Mouse (Mus musculus) embryonic facial prominence, embryonic 11.5 days (tissue): ENCODE results near the gene Wrb. TPM values are rescaled to one million over a fixed set of nuclear protein-coding genes. Genes with fewer than 3 reads are reported as not detected.
"Not testable (repeated sequence)": the region's sequence is repeated elsewhere in the genome, so short reads cannot be mapped to it uniquely, and the experiment has no call there.

Experiments used
- ATAC-seq: fragments of 200-750 bp; cut with Nextera tagmentation; replicated peaks from 2 replicates; pipeline ENCODE4 v1.8.0; 2017; ENCODE audit warnings: low read depth; ENCODE audit not compliant: insufficient number of reproducible peaks, low FRiP score, low TSS enrichment
- DNase-seq: peaks from one replicate; pipeline ENCODE4 v3.0.0-alpha.2; 2015; ENCODE audit warnings: low spot score
- H3K27ac ChIP-seq: fragments of 300-500 bp; sonication (generic); replicated peaks from 2 replicates; pipeline ENCODE4 v1.5.1; 2014; ENCODE audit warnings: mild to moderate bottlenecking, low read depth, low read length, control low read depth
- H3K27me3 ChIP-seq: fragments of 300-500 bp; sonication (generic); 2 replicates; pipeline ENCODE4 v1.6.1; 2014; ENCODE audit warnings: mild to moderate bottlenecking, low read length, moderate library complexity, mixed read lengths; ENCODE audit not compliant: control insufficient read depth, insufficient read depth
- H3K36me3 ChIP-seq: fragments of 300-500 bp; sonication (generic); replicated peaks from 2 replicates; pipeline ENCODE4 v1.6.1; 2014; ENCODE audit warnings: low read depth, mild to moderate bottlenecking, low read length, moderate library complexity, mixed read lengths; ENCODE audit not compliant: control insufficient read depth, insufficient read depth
- H3K4me1 ChIP-seq: fragments of 300-500 bp; sonication (generic); 2 replicates; pipeline ENCODE4 v1.6.1; 2014; ENCODE audit warnings: low read length, mixed read lengths; ENCODE audit not compliant: control insufficient read depth, insufficient read depth
- H3K4me2 ChIP-seq: fragments of 300-500 bp; sonication (generic); 2 replicates; pipeline ENCODE4 v1.6.1; 2014; ENCODE audit warnings: low read depth, mild to moderate bottlenecking, control low read depth, low read length, moderate library complexity
- H3K4me3 ChIP-seq: fragments of 300-500 bp; sonication (generic); 2 replicates; pipeline ENCODE4 v1.5.1; 2014; ENCODE audit warnings: low read depth, low read length, control low read depth
- H3K9ac ChIP-seq: fragments of 300-500 bp; sonication (generic); replicated peaks from 2 replicates; pipeline ENCODE4 v1.6.1; 2014; ENCODE audit warnings: mild to moderate bottlenecking, control low read depth, low read length
- H3K9me3 ChIP-seq: fragments of 300-500 bp; sonication (generic); replicated peaks from 2 replicates; pipeline ENCODE4 v1.6.1; 2016; ENCODE audit warnings: mild to moderate bottlenecking, low read length, inconsistent platforms, mixed read lengths; ENCODE audit not compliant: control insufficient read depth
- WGBS: fragments of 180-500 bp; shearing (Covaris S2); extraction: QIAGEN DNeasy Blood & Tissue Kit; methylation state at CpG from one replicate; pipeline ENCODE4 v1.1.7; 2014; 5-methylcytosine and 5-hydroxymethylcytosine counted together
- polyA plus RNA-seq: library from polyadenylated mRNA; unstranded; fragments of >200 nt; fragmentation: Nextera tagmentation; extraction: Ambion mirVana; gene quantifications from 2 replicates; pipeline ENCODE4 v1.2.1, GENCODE M21; 2014

The Wrb gene
- 87.5 and 91.6 TPM in 2 replicates for polyA plus RNA-seq

DNA sequence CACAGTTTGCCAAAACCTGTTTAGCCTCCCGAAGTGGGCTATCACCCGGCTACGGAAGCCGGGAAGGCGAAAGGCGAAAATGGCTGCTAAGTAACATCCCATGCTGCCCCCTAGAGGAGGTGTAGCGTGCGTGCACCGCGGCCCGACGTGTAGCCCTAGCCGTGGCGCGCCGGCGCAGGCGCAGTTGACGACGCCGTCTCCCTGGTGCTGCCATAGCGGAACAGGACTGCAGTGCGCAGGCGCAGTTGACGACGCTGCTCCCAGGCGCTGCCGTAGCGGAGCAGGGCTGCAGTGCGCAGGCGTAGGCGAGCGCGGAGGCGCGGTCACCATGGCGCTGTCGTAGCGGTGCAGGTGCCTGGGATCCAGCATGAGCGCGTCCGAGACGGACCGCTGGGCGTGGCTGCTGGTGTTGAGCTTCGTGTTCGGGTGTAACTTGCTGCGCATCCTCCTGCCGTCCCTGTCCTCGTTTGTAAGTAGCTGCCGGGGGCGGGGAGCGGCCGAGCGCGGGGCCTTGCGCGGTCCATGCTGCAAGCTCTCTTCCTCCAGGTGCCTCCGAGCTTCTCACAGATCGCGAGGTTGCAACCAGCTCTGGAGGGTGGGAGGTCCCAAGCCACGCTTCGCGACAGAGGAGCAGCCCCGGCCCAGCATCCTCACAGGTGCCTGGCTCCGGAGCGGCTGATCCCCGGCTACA, at the start of gene Wrb:
TSS of gene Wrb (plus strand) at position 298 of the 691 bp plus-strand sequence.
- ATAC-seq (peak; percentile 95), DNase-seq (peak; percentile 100)
- Histone ChIP-seq H3K36me3 (no peaks in the 10 kb centered on the region), H3K27ac (no peak within 1 kb of the TSS), H3K9me3 (no peaks in the 10 kb centered on the region), H3K4me2 (peak within 1 kb of the TSS; percentile 78), H3K4me1 (no peaks in the 10 kb centered on the region), H3K9ac (peak within 1 kb of the TSS; percentile 67), H3K4me3 (peak within 1 kb of the TSS; percentile 81), H3K27me3 (no peaks in the 10 kb centered on the region)
- under 1% methylated on average over 68 of the region's 68 CpGs for WGBS

DNA sequence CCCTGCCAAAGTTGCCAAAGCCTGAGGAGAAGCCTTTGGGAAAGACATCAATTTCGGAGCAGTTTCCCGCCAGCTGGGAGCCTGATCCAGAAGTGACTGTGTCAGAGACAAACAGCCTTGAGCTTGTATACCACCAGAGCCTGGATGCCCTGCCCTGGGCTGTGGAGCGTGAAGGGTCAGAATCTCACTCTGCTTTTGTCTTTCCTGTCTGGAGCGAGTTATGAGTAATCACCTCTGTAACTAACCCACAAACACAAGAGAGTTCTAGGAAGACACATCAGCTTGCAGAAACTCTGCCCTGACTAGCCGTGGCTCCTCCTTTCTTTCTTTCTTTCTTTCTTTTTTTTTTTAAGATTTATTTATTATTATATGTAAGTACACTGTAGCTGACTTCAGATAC, 49.2 kb upstream of the Wrb start:
- Histone ChIP-seq H3K9ac (no peak overlapping the region), H3K4me3 (no peak overlapping the region), H3K4me2 (no peak overlapping the region), H3K27ac (no peak overlapping the region), H3K27me3 (no peaks in the 10 kb centered on the region), H3K36me3 (no peaks in the 10 kb centered on the region), H3K9me3 (no peaks in the 10 kb centered on the region), H3K4me1 (no peaks in the 10 kb centered on the region)
- DNase-seq (no peak), ATAC-seq (no peak)
- WGBS = 90% methylated on average over 5 of the region's 5 CpGs

DNA sequence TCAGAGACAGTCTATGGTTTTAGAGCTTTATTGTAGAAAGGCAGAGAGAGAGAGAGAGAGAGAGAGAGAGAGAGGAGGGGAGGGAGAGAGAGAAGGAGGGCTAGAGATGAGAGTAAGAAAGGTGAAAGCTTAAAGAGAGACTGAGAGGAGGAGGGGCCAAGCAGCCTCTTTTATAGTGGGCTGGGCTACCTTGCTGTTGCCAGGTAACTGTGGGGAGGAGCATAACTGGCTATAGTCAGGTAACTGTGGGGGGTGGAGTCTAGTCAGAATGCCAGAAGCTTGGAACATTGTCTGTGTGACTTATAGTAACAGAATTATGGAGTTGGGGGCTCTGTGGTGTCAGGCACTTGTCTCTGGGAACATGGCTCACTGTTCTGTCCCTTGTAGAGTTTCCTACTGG, 47.4 kb upstream of the Wrb start:
- not testable (repeated sequence) for ATAC-seq, H3K36me3 ChIP-seq, H3K27ac ChIP-seq, H3K9ac ChIP-seq, H3K27me3 ChIP-seq, H3K4me1 ChIP-seq, DNase-seq, H3K4me2 ChIP-seq, H3K4me3 ChIP-seq, H3K9me3 ChIP-seq

DNA sequence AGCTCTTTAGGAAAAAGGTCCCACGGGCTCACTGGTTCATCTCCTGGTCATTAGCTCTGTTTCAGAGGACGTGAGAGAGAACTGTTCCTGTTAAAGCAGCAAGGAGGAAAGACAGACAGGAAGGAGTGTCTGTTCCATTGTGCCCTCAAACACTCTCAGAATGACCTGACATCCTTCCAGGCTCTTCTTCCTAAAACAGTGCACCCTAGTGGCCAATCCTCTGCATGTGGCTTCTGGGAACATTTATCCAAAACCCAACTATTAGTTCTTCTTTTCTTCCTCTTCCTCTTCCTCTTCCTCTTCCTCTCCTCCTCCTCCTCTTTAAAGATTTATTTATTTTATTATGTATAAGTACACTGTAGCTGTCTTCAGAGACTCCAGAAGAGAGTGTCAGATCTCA, 42.2 kb upstream of the Wrb start:
- no peak for DNase-seq
- no peak for ATAC-seq
- Histone ChIP-seq H3K4me1 (no peaks in the 10 kb centered on the region), H3K27ac (no peak overlapping the region), H3K4me2 (no peak overlapping the region), H3K4me3 (no peak overlapping the region), H3K9ac (no peak overlapping the region), H3K9me3 (no peaks in the 10 kb centered on the region), H3K36me3 (no peaks in the 10 kb centered on the region), H3K27me3 (no peaks in the 10 kb centered on the region)
- 57% methylated on average over 2 of the region's 2 CpGs for WGBS

DNA sequence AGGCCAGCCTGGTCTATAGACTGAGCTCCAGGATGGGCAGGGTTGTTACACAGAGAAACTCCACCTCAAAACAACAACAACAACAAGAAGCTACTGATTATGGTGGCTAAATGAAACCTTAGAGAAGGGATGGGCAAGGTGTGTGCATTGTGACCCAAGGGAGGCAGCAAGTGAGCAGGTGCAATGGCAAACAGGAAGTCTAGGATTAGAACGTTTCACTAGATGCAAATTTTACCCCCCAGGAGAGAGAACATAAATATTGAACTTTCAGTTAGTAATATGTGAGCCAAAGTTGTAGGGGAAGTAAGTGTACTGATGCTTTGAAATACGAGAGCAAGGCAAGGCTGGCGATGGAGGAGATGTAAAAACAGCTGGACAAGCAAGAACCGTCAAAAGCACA, 35.5 kb upstream of the Wrb start:
- H3K4me1 ChIP-seq = no peaks in the 10 kb centered on the region
- H3K4me2 ChIP-seq = no peak overlapping the region
- ATAC-seq = no peak
- H3K9me3 ChIP-seq = no peaks in the 10 kb centered on the region
- WGBS = 60% methylated on average over 4 of the region's 4 CpGs
- no peaks in the 10 kb centered on the region for H3K27me3 ChIP-seq
- H3K9ac ChIP-seq = no peak overlapping the region
- H3K27ac ChIP-seq = no peak overlapping the region
- no peak for DNase-seq
- no peaks in the 10 kb centered on the region for H3K36me3 ChIP-seq
- H3K4me3 ChIP-seq = no peak overlapping the region

DNA sequence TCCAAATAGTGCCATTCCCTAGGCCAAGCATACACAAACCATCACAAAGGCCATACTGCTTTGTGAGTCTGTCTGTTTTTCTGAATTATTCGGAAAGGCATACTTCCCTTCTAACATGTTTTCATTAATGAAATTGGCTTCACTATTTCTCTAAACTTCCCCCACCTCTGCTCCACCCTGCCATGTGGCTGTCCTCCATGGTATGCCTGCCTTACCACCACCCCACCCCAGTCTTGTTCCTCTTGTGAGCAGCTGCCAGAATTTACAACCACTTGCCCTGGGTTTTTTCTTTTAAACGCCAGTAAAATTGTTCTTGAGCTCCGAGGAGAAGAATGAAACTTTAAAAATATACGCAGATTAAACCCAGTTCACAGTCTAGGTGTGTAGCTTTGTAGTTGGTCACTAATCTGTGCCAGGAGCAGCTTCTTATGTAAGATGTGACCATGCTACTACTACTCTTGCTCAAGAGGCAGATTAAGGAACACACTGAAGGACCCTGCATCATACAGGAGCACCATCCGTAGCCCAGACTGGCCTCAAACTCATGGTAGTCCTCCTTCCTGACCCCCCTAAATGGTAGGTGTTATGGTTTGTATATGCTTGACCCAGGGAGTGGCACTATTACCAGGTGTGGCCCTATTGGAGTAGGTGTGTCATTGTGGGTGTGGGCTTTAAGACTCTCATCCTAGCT, 34.4 kb upstream of the Wrb start:
- no peaks in the 10 kb centered on the region for H3K27me3 ChIP-seq
- no peak overlapping the region for H3K27ac ChIP-seq
- H3K4me2 ChIP-seq = no peak overlapping the region
- no peaks in the 10 kb centered on the region for H3K9me3 ChIP-seq
- H3K9ac ChIP-seq = no peak overlapping the region
- no peaks in the 10 kb centered on the region for H3K36me3 ChIP-seq
- no peaks in the 10 kb centered on the region for H3K4me1 ChIP-seq
- H3K4me3 ChIP-seq = no peak overlapping the region
- WGBS = 84% methylated on average over 5 of the region's 5 CpGs
- no peak for DNase-seq
- no peak for ATAC-seq

DNA sequence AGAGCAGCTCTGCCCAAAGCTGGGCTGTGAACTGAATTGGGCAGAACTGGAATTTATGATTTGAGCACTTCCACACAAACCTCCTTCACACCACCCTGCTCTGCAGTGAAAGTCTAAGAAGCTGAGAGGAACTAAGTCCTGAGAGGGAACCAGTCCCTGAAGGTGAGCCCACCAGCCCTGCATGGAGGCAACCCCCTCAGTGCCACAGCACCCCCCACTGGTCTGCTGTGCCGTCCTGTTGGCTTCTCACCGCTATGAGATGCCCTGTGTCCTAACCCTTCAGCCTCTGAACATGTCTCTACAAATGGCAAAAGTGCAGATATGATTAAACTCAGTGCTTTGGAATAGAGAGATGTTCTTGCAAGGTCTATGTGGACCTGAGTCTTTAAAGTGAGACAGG, 32.4 kb upstream of the Wrb start:
- WGBS = 36% methylated on average over 2 of the region's 2 CpGs
- H3K4me1 ChIP-seq = no peaks in the 10 kb centered on the region
- H3K9ac ChIP-seq = no peak overlapping the region
- H3K36me3 ChIP-seq = no peaks in the 10 kb centered on the region
- no peak overlapping the region for H3K27ac ChIP-seq
- H3K4me3 ChIP-seq = no peak overlapping the region
- no peak overlapping the region for H3K4me2 ChIP-seq
- no peaks in the 10 kb centered on the region for H3K27me3 ChIP-seq
- ATAC-seq (no peak), DNase-seq (no peak)
- H3K9me3 ChIP-seq = no peaks in the 10 kb centered on the region

DNA sequence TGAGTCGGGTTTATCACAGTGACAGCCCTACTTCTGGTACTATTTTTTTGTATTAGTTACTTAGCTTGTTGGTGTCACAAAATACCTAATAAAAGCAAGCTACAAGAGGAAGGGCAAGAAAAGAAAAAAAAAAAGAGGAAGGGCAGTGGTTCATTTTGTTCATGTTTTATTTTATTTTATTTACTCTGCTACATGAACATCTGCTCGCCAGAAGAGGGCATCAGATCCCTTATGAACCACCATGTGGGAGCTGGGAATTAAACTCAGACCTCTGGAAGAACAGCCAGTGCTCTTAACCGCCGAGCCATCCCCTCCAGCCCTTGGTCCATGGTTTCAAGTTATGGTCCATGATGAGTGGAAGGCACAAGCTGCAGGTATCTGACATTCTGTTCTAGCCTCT, 30.5 kb upstream of the Wrb start:
- Histone ChIP-seq H3K4me1 (no peaks in the 10 kb centered on the region), H3K4me3 (no peak overlapping the region), H3K27ac (no peak overlapping the region), H3K4me2 (no peak overlapping the region), H3K36me3 (no peaks in the 10 kb centered on the region), H3K27me3 (no peaks in the 10 kb centered on the region), H3K9ac (no peak overlapping the region), H3K9me3 (no peaks in the 10 kb centered on the region)
- WGBS = 53% methylated on average over 4 of the region's 4 CpGs
- ATAC-seq (no peak), DNase-seq (no peak)
